Mouse (Mus musculus) CH12.LX (cell line): ENCODE data around the gene Ppp1cc.
"Not testable (repeated sequence)": the region's sequence is repeated elsewhere in the genome, so short reads cannot be mapped to it uniquely, and the experiment has no call there.

ENCODE experiments used
- CTCF ChIP-seq, 2 experiments: IDR thresholded peaks in 1 of 2; conservative IDR thresholded peaks in 1 of 2; 2 replicates each; pipeline ENCODE4 v1.5.1; 2011 to 2012; ENCODE audit warnings: low read depth in 2 of 2, low read length in 2 of 2, improper control_type of control experiment in 1 of 2, inconsistent platforms in 1 of 2, mild to moderate bottlenecking in 1 of 2, moderate library complexity in 1 of 2
- GABPA ChIP-seq: IDR thresholded peaks from 2 replicates; pipeline ENCODE4 v1.6.1; 2012; ENCODE audit warnings: low read depth, low read length, improper control_type of control experiment, inconsistent platforms; ENCODE audit not compliant: insufficient replicate concordance
- JUND ChIP-seq: conservative IDR thresholded peaks from 2 replicates; pipeline ENCODE4 v1.6.1; 2011; ENCODE audit warnings: low read depth, low read length, improper control_type of control experiment
- MAX ChIP-seq: IDR thresholded peaks from 2 replicates; pipeline ENCODE4 v1.6.1; 2011; ENCODE audit warnings: low read length, improper control_type of control experiment
- POLR2A ChIP-seq: IDR thresholded peaks from 2 replicates; pipeline ENCODE4 v1.6.1; 2011; ENCODE audit warnings: low read depth, mild to moderate bottlenecking, improper control_type of control experiment, low read length
- TBP ChIP-seq: conservative IDR thresholded peaks from 2 replicates; pipeline ENCODE4 v1.6.1; 2011; ENCODE audit warnings: low read depth, low read length, improper control_type of control experiment
- ZKSCAN1 ChIP-seq: IDR thresholded peaks from 2 replicates; pipeline ENCODE4 v1.6.1; 2012; ENCODE audit warnings: low read depth, inconsistent platforms, low read length, improper control_type of control experiment, borderline replicate concordance

GRCm38 (mm10) chr5:122212820-122213219 is 54.7 kb downstream of the Ppp1cc start:
- TF ChIP-seq POLR2A, TBP, GABPA, JUND, MAX, ZKSCAN1: not testable (repeated sequence)
- peak in 1 of 2 experiments; percentile 70; a peak in 2 of 4 replicates for TF ChIP-seq CTCF (conservative IDR thresholded peaks at IDR 0.05 in 1 of 2, IDR thresholded peaks at IDR 0.05 in 1 of 2; ENCODE audit: low read depth in 2 of 2, low read length in 2 of 2)
